In the genomic region with DNA sequence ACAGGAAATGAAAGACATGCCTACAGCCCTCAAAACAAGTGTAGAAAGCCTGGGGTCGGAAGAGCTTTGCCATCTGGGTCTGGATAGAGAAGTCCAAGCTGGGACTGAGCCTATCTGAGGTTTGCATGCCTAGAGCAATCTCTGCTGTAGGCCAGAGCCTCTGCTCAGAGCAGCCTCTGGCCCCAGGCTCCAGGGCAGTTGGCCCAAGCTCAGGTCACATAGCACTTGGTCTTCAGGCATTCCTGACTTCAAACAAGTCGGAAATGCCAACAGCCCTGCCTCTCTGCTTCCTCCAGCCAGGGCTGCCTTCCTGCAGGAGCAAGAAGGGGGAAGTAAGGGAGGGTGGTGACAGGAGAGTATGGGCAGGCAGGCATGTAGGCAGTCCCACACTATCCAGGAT, we compare ENCODE assay signal across 14 mouse cellular contexts. TPM values are rescaled to one million over a fixed set of nuclear protein-coding genes. Genes with fewer than 3 reads are reported as not detected.
DNase-seq lines count a peak whose midpoint lies in the region; ATAC-seq lines count a peak whose summit lies in the region.
"Had no signal": no experiment of that assay in that cellular context is flagged by ENCODE, and none has a peak within 500 bp of the region (broad histone marks: within the 10 kb centered on the region; RNA-seq: fewer than 3 reads in every experiment).

No protein-coding gene starts in this region.

- peak; percentile 17 for DNase-seq in adrenal gland, postnatal 14 days
- no peak for DNase-seq in adrenal gland, adult 2 months
- DNase-seq in kidney, adult 18-20 months = peak; percentile 26
- DNase-seq in kidney, postnatal 14 days = peak; percentile 53
- peak; percentile 45 for DNase-seq in lung, postnatal 25 days (ENCODE audit: low spot score)
- DNase-seq in cerebellum, adult 11-12 months = no peak
- no peak for DNase-seq in urinary bladder, adult 2 months (ENCODE audit: low spot score)
- DNase-seq: cerebellum, adult 18-20 months; retina, postnatal 1 day had no signal

- H3K27me3 ChIP-seq in kidney, embryonic 15.5 days = no peaks in the 10 kb centered on the region
- H3K27me3 ChIP-seq: limb, embryonic 13.5 days had no signal

- WGBS in kidney, embryonic 15.5 days = 54% methylated on average over 2 of the region's 2 CpGs

- 0 out of 2 replicates have a peak, but pooled peaks cover 4% of the 10 kb centered on the region for H3K4me1 ChIP-seq in kidney, embryonic 15.5 days

- no peak overlapping the region for H3K27ac ChIP-seq in kidney, embryonic 15.5 days
- H3K27ac ChIP-seq: limb, embryonic 13.5 days; macrophage had no signal

- H3K9me3 ChIP-seq in kidney, embryonic 15.5 days (replicated peaks) = no peaks in the 10 kb centered on the region
- H3K9me3 ChIP-seq: limb, embryonic 13.5 days had no signal

- ATAC-seq in kidney, embryonic 15.5 days (replicated peaks; ENCODE audit: low FRiP score) = no peak
- ATAC-seq: midbrain, embryonic 16.5 days had no signal

- no peak overlapping the region for H3K4me2 ChIP-seq in kidney, embryonic 15.5 days
- H3K4me2 ChIP-seq: limb, embryonic 13.5 days had no signal

- no peak overlapping the region for H3K4me3 ChIP-seq in kidney, embryonic 15.5 days (replicated peaks)
- H3K4me3 ChIP-seq: erythroblast, embryonic 14.5 days; limb, embryonic 13.5 days had no signal

- H3K9ac ChIP-seq in kidney, embryonic 15.5 days = no peak overlapping the region
- H3K9ac ChIP-seq: limb, embryonic 13.5 days had no signal

- H3K36me3 ChIP-seq in kidney, embryonic 15.5 days = no peaks in the 10 kb centered on the region

RNA-seq across cellular contexts. Expression of a gene that starts 10.3 kb away (rescaled TPM):
- 22.5 and 23.2 TPM in 2 replicates for total RNA-seq in adrenal gland, postnatal 14 days (2021)
- 10 to 100 TPM; 13.8 to 18.6 TPM for total RNA-seq in adrenal gland, adult 2 months (2021)
- polyA plus RNA-seq in adrenal gland, adult 2 months (2012; rRNA removed) = 30.9 and 34.9 TPM in 2 replicates
- 11.1 and 14.7 TPM in 2 replicates for polyA plus RNA-seq in kidney, embryonic 15.5 days (2015; fragmentation: Nextera tagmentation; extraction: Ambion mirVana)
- polyA plus RNA-seq in urinary bladder, adult 2 months (2012; rRNA removed) = 12.1 and 18.7 TPM in 2 replicates
- polyA plus RNA-seq: erythroblast, embryonic 14.5 days had no signal

RNA-seq across cellular contexts. Expression of a gene that starts 59.8 kb away (rescaled TPM):
- 29.1 and 32.4 TPM in 2 replicates for total RNA-seq in adrenal gland, postnatal 14 days (2021)
- total RNA-seq in adrenal gland, adult 2 months (2021) = 10 to 100 TPM; 25.8 to 28.7 TPM
- 7.2 and 9.0 TPM in 2 replicates for polyA plus RNA-seq in adrenal gland, adult 2 months (2012; rRNA removed)
- 32.6 and 36.5 TPM in 2 replicates for polyA plus RNA-seq in kidney, embryonic 15.5 days (2015; fragmentation: Nextera tagmentation; extraction: Ambion mirVana)
- polyA plus RNA-seq in urinary bladder, adult 2 months (2012; rRNA removed) = 16.4 and 17.2 TPM in 2 replicates

Comparison
In these comparisons a context has a peak if more than half of its experiments do, and no peak if none do; other contexts are left out.
1. DNase-seq: peak in adrenal gland, postnatal 14 days (single experiment), kidney, adult 18-20 months (single experiment), kidney, postnatal 14 days (single experiment) and lung, postnatal 25 days (single experiment); none in adrenal gland, adult 2 months (single experiment), cerebellum, adult 11-12 months (single experiment) and urinary bladder, adult 2 months (single experiment).